Mouse (Mus musculus): ENCODE measurements around the gene Olfr70. TPM values are rescaled to one million over a fixed set of nuclear protein-coding genes. Genes with fewer than 3 reads are reported as not detected.

Olfr70 gene
- total and polyA plus RNA-seq, 3 experiments = not detected

GRCm38 (mm10) chr4:43669428-43669794 lies 31.2 kb downstream of the Olfr70 start:
- peaks cover 0 to 10% of the 10 kb centered on the region in 2 experiments; a peak in 3 of 4 replicates for H3K4me1 ChIP-seq (ENCODE audit: control insufficient read depth in 1 of 2, insufficient read depth in 2 of 2)
- in situ Hi-C loops (cut with MboI; ENCODE audit: low pct_ligation_motif_present, low pct_unique_long_range_greater_than_20kb, low sequenced_read_pairs) = no loop called here
- no peaks in the 10 kb centered on the region for H3K36me3 ChIP-seq (replicated peaks in 1 of 2; ENCODE audit: control insufficient read depth in 1 of 2, insufficient read depth in 1 of 2, low read length in 1 of 2)
- no peaks in the 10 kb centered on the region for H3K79me2 ChIP-seq (replicated peaks; ENCODE audit: control insufficient read depth, extremely low read depth, insufficient read depth, poor library complexity, severe bottlenecking)
- no peak overlapping the region for H3K27ac ChIP-seq (ENCODE audit: insufficient read depth, low read depth)
- H3K9me3 ChIP-seq (replicated peaks; ENCODE audit: low read length) = no peaks in the 10 kb centered on the region
- peak overlapping the region; percentile 82 for H3K4me2 ChIP-seq (ENCODE audit: insufficient read depth, low read depth, poor library complexity, severe bottlenecking)
- no peak for DNase-seq (ENCODE audit: extremely low read depth)
- TF ChIP-seq ZKSCAN1 (IDR thresholded peaks at IDR 0.05; ENCODE audit: borderline replicate concordance, low read depth, low read length) (no peak), EP300 (IDR thresholded peaks at IDR 0.05; ENCODE audit: low read length) (no peak), SMC3 (IDR thresholded peaks at IDR 0.05; ENCODE audit: low read depth, low read length) (no peak), MAX (IDR thresholded peaks at IDR 0.05; ENCODE audit: low read length) (no peak), ZC3H11A (IDR thresholded peaks at IDR 0.05; ENCODE audit: low read depth, low read length) (no peak), ZMIZ1 (IDR thresholded peaks at IDR 0.05; ENCODE audit: low read depth, low read length) (peak; percentile 39; the same call in 1 of the 2 replicates), TCF12 (IDR thresholded peaks at IDR 0.05; ENCODE audit: low read depth, low read length) (no peak), SIN3A (IDR thresholded peaks at IDR 0.05; ENCODE audit: low read length) (0 out of 2 replicates have a peak, but pooled peaks have one; percentile 33)
- peak overlapping the region; percentile 37 to 59 (median 54) for H3K4me3 ChIP-seq (replicated peaks in 1 of 3; ENCODE audit: low read depth in 2 of 3, low read length in 2 of 3, poor library complexity in 1 of 3)
- H3K27me3 ChIP-seq (replicated peaks) = peaks cover 90% of the 10 kb centered on the region
- dilution Hi-C loops (cut with MboI; ENCODE audit: extremely low pct_ligation_motif_present, extremely low pct_unique_long_range_greater_than_20kb, low sequenced_read_pairs) = no loop called here
- H3K9ac ChIP-seq (ENCODE audit: insufficient read depth, low read depth) = peak overlapping the region; percentile 67

GRCm38 (mm10) chr4:43668782-43669427 lies 31.7 kb downstream of the Olfr70 start, which contains the start of the genes Tmem8b and Fam221b:
Tmem8b (plus strand) TSS chr4:43668971.
Fam221b (minus strand) TSS chr4:43669145.
- H3K79me2 ChIP-seq (replicated peaks; ENCODE audit: control insufficient read depth, extremely low read depth, insufficient read depth, poor library complexity, severe bottlenecking) = no peaks in the 10 kb centered on the region
- peak; percentile 72 for DNase-seq (ENCODE audit: extremely low read depth)
- H3K4me1 ChIP-seq (ENCODE audit: control insufficient read depth in 1 of 2, insufficient read depth in 2 of 2) = peaks cover 0 to 10% of the 10 kb centered on the region in 2 experiments; a peak in 3 of 4 replicates
- in situ Hi-C loops (cut with MboI; ENCODE audit: low pct_ligation_motif_present, low pct_unique_long_range_greater_than_20kb, low sequenced_read_pairs) = no loop called here
- no peak for TF ChIP-seq MAZ (IDR thresholded peaks at IDR 0.05; ENCODE audit: low read depth, low read length)
- TF ChIP-seq USF2 (conservative IDR thresholded peaks at IDR 0.05; ENCODE audit: low read depth, low read length) = no peak
- no peak for TF ChIP-seq SIN3A (IDR thresholded peaks at IDR 0.05; ENCODE audit: low read length)
- no peak for TF ChIP-seq KAT2A (IDR thresholded peaks at IDR 0.05; ENCODE audit: insufficient replicate concordance, low read length)
- no peak for TF ChIP-seq PAX5 (IDR thresholded peaks at IDR 0.05; ENCODE audit: low read length)
- TF ChIP-seq GABPA (IDR thresholded peaks at IDR 0.05; ENCODE audit: insufficient replicate concordance, low read depth, low read length) = no peak
- TF ChIP-seq BHLHE40 (IDR thresholded peaks at IDR 0.05; ENCODE audit: low read depth, low read length) = peak; percentile 20; the same call in 1 of the 2 replicates
- no peak for TF ChIP-seq CTCF (conservative IDR thresholded peaks at IDR 0.05 in 1 of 2, IDR thresholded peaks at IDR 0.05 in 1 of 2; ENCODE audit: low read depth in 2 of 2, low read length in 2 of 2)
- 0 out of 2 replicates have a peak, but pooled peaks have one; percentile 21 for TF ChIP-seq TCF12 (IDR thresholded peaks at IDR 0.05; ENCODE audit: low read depth, low read length)
- TF ChIP-seq NELFE (IDR thresholded peaks at IDR 0.05; ENCODE audit: low read depth, low read length) = 0 out of 2 replicates have a peak, but pooled peaks have one; percentile 17
- TF ChIP-seq MAFK (IDR thresholded peaks at IDR 0.05; ENCODE audit: insufficient replicate concordance, low read length) = no peak
- TF ChIP-seq NRF1 (IDR thresholded peaks at IDR 0.05; ENCODE audit: low read depth, low read length) = peak; percentile 44; the same call in 1 of the 2 replicates
- TF ChIP-seq TBP (conservative IDR thresholded peaks at IDR 0.05; ENCODE audit: low read depth, low read length) = no peak
- TF ChIP-seq EP300 (IDR thresholded peaks at IDR 0.05; ENCODE audit: low read length) = no peak
- TF ChIP-seq ZMIZ1 (IDR thresholded peaks at IDR 0.05; ENCODE audit: low read depth, low read length) = peak; percentile 72; the same call in 1 of the 2 replicates
- TF ChIP-seq ETS1 (conservative IDR thresholded peaks at IDR 0.05; ENCODE audit: low read depth, low read length) = no peak
- peak; percentile 60 for TF ChIP-seq POLR2A (IDR thresholded peaks at IDR 0.05; ENCODE audit: low read depth, low read length)
- H3K9ac ChIP-seq (ENCODE audit: insufficient read depth, low read depth) = peak within 1 kb of the TSS; percentile 67
- H3K27me3 ChIP-seq (replicated peaks) = peaks cover 87% of the 10 kb centered on the region
- H3K27ac ChIP-seq (ENCODE audit: insufficient read depth, low read depth) = no peak within 1 kb of the TSS
- peak within 1 kb of the TSS; percentile 82 for H3K4me2 ChIP-seq (ENCODE audit: insufficient read depth, low read depth, poor library complexity, severe bottlenecking)
- H3K36me3 ChIP-seq (replicated peaks in 1 of 2; ENCODE audit: control insufficient read depth in 1 of 2, insufficient read depth in 1 of 2, low read length in 1 of 2) = no peaks in the 10 kb centered on the region
- dilution Hi-C loops (cut with MboI; ENCODE audit: extremely low pct_ligation_motif_present, extremely low pct_unique_long_range_greater_than_20kb, low sequenced_read_pairs) = no loop called here
- peak within 1 kb of the TSS; percentile 37 to 59 (median 54) for H3K4me3 ChIP-seq (replicated peaks in 1 of 3; ENCODE audit: low read depth in 2 of 3, low read length in 2 of 3, poor library complexity in 1 of 3)
- no peaks in the 10 kb centered on the region for H3K9me3 ChIP-seq (replicated peaks; ENCODE audit: low read length)

All from CH12.LX (cell line).